Mouse (Mus musculus) heart, embryonic 11.5 days (tissue): ENCODE results near the gene Tex35. TPM values are rescaled to one million over a fixed set of nuclear protein-coding genes. Genes with fewer than 3 reads are reported as not detected.

Source experiments
- ATAC-seq: fragments of 200-750 bp; cut with Nextera tagmentation; replicated peaks from 2 replicates; pipeline ENCODE4 v1.8.0; 2017; ENCODE audit warnings: moderate library complexity; ENCODE audit not compliant: insufficient number of reproducible peaks, low FRiP score, low TSS enrichment
- H3K27ac ChIP-seq: fragments of 300-500 bp; sonication (generic); 2 replicates; pipeline ENCODE4 v1.5.1; 2014; ENCODE audit warnings: mild to moderate bottlenecking, low read depth, low read length
- H3K27me3 ChIP-seq: fragments of 300-500 bp; sonication (generic); 2 replicates; pipeline ENCODE4 v1.6.1; 2014; ENCODE audit warnings: mild to moderate bottlenecking, low read length, mixed read lengths; ENCODE audit not compliant: control insufficient read depth, insufficient read depth
- H3K36me3 ChIP-seq: fragments of 300-500 bp; sonication (generic); 2 replicates; pipeline ENCODE4 v1.6.1; 2014; ENCODE audit warnings: mild to moderate bottlenecking, low read length, moderate library complexity, mixed read lengths; ENCODE audit not compliant: control insufficient read depth, insufficient read depth
- H3K4me1 ChIP-seq: fragments of 300-500 bp; sonication (generic); 2 replicates; pipeline ENCODE4 v1.6.1; 2014; ENCODE audit warnings: low read length; ENCODE audit not compliant: control insufficient read depth, insufficient read depth
- H3K4me2 ChIP-seq: fragments of 300-500 bp; sonication (generic); 2 replicates; pipeline ENCODE4 v1.6.1; 2014; ENCODE audit warnings: mild to moderate bottlenecking, moderate library complexity
- H3K4me3 ChIP-seq: fragments of 300-500 bp; sonication (generic); 2 replicates; pipeline ENCODE4 v1.5.1; 2014; ENCODE audit warnings: low read depth, low read length
- H3K9ac ChIP-seq: fragments of 300-500 bp; sonication (generic); 2 replicates; pipeline ENCODE4 v1.6.1; 2014; ENCODE audit warnings: mild to moderate bottlenecking, low read depth, low read length, moderate library complexity
- H3K9me3 ChIP-seq: fragments of 300-500 bp; sonication (generic); replicated peaks from 2 replicates; pipeline ENCODE4 v1.6.1; 2016; ENCODE audit warnings: low read length; ENCODE audit not compliant: control insufficient read depth
- WGBS: fragments of 180-500 bp; shearing (Covaris S2); extraction: QIAGEN DNeasy Blood & Tissue Kit; methylation state at CpG from one replicate; pipeline ENCODE4 v1.1.7; 2014; ENCODE audit not compliant: insufficient replicate concordance; 5-methylcytosine and 5-hydroxymethylcytosine counted together
- polyA plus RNA-seq: library from polyadenylated mRNA; unstranded; fragments of >200 nt; fragmentation: Nextera tagmentation; extraction: Ambion mirVana; gene quantifications from 2 replicates; pipeline ENCODE4 v1.2.1, GENCODE M21; 2014

The Tex35 gene
- polyA plus RNA-seq, 1 experiment from 2014 or later = not detected

DNA sequence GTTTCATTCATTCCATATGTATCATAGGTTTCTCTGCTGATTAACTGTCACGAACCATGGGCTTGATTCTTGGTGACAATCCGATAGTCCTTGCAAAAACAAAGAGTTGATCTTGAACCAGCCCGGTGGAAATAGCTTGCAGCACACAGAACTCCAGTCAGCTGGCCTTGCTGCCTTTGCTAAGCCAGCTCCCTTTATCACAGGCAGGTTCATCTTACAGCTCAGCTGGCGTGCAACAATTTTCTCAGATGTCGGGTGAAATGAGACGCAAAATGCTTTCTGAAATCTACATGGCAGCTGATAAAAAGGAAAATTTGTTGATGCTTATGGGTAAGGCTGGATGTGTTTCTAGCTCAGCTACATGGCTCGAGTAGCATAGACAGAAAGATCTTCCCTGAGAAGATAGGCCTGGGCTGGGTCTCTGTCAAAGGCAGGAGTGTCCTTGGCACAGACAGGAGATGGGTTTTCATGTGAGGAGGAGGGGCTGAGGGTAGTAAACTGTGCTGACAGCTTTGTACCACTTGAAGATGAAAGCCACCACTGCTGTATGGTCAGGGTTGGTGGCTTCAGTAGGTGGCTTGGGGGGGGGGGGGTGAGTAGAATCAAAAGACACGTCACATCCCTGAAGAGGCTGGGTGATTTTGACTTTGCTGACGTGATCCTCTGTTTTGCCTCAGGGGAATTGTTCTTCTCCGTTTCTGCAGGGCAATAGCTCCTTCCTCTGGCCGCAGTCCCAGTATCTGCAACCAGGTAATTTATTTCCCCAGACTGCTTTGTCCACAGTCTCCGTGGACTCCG is 45.0 kb downstream of the Tex35 start:
- 50% methylated on average over 13 of the region's 13 CpGs for WGBS
- ATAC-seq = no peak
- H3K4me2 ChIP-seq = no peak overlapping the region

DNA sequence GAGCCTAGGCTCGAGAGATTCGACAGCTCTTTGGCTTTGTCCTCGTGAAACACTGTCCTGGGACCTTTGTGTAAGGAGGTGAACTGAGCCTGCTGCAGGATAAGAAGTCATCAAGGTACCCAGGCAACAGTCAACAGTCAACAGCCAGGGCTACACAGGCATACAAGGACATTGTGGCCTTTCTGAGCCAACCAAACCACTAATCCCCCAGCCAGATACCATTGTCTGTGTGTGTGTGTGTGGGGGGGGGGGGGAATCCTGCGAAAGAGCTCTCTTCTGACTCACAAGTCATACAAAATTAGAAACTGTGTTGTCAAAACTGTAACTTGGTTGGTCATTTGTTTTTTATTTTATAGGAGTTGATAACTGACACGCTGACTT is 46.0 kb downstream of the Tex35 start:
- no peak for ATAC-seq
- Histone ChIP-seq H3K27me3 (no peaks in the 10 kb centered on the region), H3K9me3 (no peaks in the 10 kb centered on the region), H3K4me2 (no peak overlapping the region), H3K9ac (no peak overlapping the region), H3K36me3 (no peaks in the 10 kb centered on the region), H3K27ac (no peak overlapping the region), H3K4me3 (no peak overlapping the region), H3K4me1 (peaks cover 6% of the 10 kb centered on the region; the same call in 1 of the 2 replicates)
- WGBS = 60% methylated on average over 5 of the region's 5 CpGs

More for the DNA sequence above, 45.0 kb downstream of the Tex35 start:
- no peaks in the 10 kb centered on the region for H3K27me3 ChIP-seq
- H3K9ac ChIP-seq = no peak overlapping the region
- H3K4me1 ChIP-seq = peaks cover 6% of the 10 kb centered on the region; the same call in 1 of the 2 replicates
- no peak overlapping the region for H3K4me3 ChIP-seq
- no peaks in the 10 kb centered on the region for H3K9me3 ChIP-seq
- H3K27ac ChIP-seq = peak overlapping the region; percentile 24; the same call in 1 of the 2 replicates
- no peaks in the 10 kb centered on the region for H3K36me3 ChIP-seq

DNA sequence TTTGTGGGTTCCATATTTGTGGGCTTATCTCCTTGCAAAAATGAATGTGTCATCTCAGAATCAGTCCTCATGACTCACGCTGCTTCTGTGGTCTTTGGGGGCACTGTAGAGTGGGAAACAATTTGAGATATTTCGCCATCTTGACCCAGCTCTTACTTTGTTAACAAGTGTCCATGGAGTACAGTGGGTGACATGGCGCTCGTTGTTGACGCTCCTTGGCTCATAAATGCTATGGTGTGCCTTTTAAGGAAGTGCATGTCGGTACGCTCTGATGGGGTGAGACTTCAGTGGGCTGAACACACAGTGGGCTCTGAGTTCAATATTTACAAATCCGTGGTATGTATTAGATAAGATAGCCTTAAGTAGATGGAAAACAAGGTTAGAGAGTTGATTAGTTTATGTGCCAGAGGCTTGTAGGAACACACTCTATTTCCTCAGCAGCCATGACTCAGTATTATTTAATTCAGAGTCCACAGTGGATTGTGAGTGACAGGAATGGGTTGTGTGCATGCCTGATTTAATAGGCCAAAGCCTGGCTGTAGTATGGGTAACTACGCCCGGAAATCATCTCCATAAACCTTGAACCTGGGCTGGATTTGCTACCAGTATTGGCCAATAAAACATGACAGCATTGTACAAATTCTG is 46.6 kb downstream of the Tex35 start:
- no peak for ATAC-seq
- no peaks in the 10 kb centered on the region for H3K27me3 ChIP-seq
- H3K27ac ChIP-seq = no peak overlapping the region
- 85% methylated on average over 10 of the region's 10 CpGs for WGBS
- H3K4me2 ChIP-seq = no peak overlapping the region
- no peaks in the 10 kb centered on the region for H3K9me3 ChIP-seq
- H3K36me3 ChIP-seq = no peaks in the 10 kb centered on the region
- H3K4me1 ChIP-seq = peaks cover 6% of the 10 kb centered on the region; the same call in 1 of the 2 replicates
- H3K9ac ChIP-seq = no peak overlapping the region
- H3K4me3 ChIP-seq = no peak overlapping the region

DNA sequence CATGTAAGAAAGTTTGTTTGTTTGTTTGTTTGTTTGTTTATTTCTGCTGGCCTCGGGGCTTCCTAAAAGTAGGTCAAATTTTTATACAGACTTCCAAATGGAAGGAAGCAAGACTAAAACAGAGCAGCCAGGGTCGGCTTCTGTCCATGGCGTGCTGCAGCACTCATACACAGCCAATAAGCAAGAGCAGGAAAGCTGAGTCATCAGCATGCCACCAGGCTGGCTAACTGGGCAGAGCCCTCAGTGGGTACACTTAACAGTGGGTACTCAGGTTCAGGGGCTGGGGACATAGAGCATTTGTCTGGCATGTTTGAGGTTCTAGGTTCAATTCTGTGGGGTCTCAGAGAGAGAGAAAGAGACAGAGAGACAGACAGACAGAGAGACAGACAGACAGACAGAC is 47.3 kb downstream of the Tex35 start:
- no peaks in the 10 kb centered on the region for H3K27me3 ChIP-seq
- H3K4me1 ChIP-seq = peaks cover 6% of the 10 kb centered on the region; the same call in 1 of the 2 replicates
- H3K9me3 ChIP-seq = no peaks in the 10 kb centered on the region
- ATAC-seq = no peak
- H3K9ac ChIP-seq = no peak overlapping the region
- 73% methylated on average over 3 of the region's 3 CpGs for WGBS
- H3K4me3 ChIP-seq = no peak overlapping the region
- no peak overlapping the region for H3K27ac ChIP-seq
- H3K36me3 ChIP-seq = no peaks in the 10 kb centered on the region
- no peak overlapping the region for H3K4me2 ChIP-seq

DNA sequence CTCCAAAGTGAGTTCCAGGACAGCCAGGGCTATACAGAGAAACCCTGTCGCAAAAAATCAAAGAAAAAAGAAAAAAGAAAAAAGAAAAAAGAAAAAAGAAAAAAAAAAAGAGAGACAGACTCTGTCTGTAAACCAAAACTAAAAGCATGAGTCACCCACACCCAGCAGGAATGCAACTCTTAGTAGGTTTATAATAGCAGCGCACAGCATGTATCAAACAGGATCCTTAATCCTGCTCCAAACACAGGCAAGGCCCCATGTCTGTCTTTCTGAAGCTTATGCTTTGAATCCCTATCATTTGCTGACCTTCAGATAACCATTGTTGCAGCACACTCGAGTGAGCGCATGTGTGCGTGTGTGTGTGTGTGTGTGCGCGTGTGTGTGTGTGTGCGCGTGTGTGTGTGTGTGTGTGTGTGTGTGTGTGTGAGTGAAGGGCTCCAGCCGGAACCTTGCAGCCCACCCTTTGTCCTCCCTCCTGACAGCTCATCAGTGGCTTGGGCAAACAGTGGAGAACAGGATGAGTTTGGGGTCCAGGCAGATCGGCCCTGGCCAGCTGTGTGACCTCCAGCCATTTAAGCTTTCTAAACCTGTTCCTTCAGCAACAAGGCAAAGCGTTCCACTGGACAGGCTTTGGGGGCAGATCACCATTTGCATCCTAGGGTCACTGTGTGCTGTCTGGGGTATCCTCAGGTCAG is 47.9 kb downstream of the Tex35 start:
- Histone ChIP-seq H3K4me1 (peaks cover 10% of the 10 kb centered on the region), H3K9me3 (no peaks in the 10 kb centered on the region), H3K4me2 (no peak overlapping the region), H3K4me3 (no peak overlapping the region), H3K9ac (no peak overlapping the region), H3K36me3 (no peaks in the 10 kb centered on the region), H3K27me3 (no peaks in the 10 kb centered on the region), H3K27ac (no peak overlapping the region)
- WGBS = 73% methylated on average over 12 of the region's 12 CpGs
- ATAC-seq = no peak

DNA sequence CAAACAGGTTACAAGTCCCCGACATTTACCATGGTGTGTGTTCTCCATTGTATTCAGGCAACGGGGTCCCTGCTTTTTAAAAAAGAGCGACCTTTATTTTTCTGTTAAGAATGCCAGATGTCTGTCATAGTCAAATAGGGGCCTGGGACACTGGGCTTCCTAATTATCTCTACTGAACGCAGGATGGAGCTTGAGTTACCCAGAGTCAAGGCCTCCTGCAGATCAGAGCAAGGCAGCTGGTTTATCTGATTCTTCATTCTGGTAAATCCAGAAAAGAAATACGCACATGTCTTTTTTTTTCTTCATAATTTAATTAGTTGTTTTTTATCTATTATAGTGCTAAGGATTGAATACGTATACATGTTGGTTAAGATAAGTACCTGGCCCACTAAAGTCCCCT is 52.6 kb downstream of the Tex35 start:
- no peak for ATAC-seq
- Histone ChIP-seq H3K4me3 (no peak overlapping the region), H3K27ac (0 out of 2 replicates have a peak overlapping the region, but pooled peaks have one; percentile 57), H3K27me3 (no peaks in the 10 kb centered on the region), H3K9me3 (no peaks in the 10 kb centered on the region), H3K36me3 (no peaks in the 10 kb centered on the region), H3K4me1 (peaks cover 20% of the 10 kb centered on the region), H3K9ac (no peak overlapping the region), H3K4me2 (no peak overlapping the region)
- 61% methylated on average over 6 of the region's 6 CpGs for WGBS

DNA sequence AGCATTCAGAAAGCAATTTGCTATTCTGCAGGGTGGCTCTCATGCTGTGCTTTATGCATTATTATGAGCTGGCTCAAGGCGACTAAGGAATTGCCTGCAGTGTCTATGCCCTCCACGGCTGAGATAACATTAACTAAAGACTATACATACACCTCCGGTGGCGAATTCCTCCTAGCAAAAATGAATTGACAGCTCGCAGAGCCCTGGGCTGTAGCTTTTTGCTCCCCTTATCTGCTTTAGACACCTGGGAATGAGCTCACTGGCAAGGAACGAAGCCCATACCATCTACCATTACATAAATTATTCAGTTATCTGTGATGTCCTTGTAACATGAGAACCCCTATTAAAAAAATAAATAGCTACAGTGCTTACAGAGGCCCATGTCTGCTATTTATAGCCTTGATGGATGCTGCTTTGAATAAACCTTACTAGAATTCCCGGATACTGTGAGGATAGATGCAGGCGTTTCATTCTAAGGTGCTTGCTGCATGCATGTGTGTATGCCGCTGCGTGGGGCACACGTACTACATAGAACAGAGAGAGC is 53.1 kb downstream of the Tex35 start:
- WGBS = 29% methylated on average over 11 of the region's 11 CpGs
- peak overlapping the region; percentile 47 for H3K4me2 ChIP-seq
- H3K4me3 ChIP-seq = no peak overlapping the region
- H3K27ac ChIP-seq = peak overlapping the region; percentile 57; the same call in 1 of the 2 replicates
- no peaks in the 10 kb centered on the region for H3K36me3 ChIP-seq
- 0 out of 2 replicates have a peak, but pooled peaks have one; percentile 18 for ATAC-seq
- H3K9ac ChIP-seq = no peak overlapping the region
- peaks cover 17% of the 10 kb centered on the region for H3K4me1 ChIP-seq
- no peaks in the 10 kb centered on the region for H3K27me3 ChIP-seq
- no peaks in the 10 kb centered on the region for H3K9me3 ChIP-seq

DNA sequence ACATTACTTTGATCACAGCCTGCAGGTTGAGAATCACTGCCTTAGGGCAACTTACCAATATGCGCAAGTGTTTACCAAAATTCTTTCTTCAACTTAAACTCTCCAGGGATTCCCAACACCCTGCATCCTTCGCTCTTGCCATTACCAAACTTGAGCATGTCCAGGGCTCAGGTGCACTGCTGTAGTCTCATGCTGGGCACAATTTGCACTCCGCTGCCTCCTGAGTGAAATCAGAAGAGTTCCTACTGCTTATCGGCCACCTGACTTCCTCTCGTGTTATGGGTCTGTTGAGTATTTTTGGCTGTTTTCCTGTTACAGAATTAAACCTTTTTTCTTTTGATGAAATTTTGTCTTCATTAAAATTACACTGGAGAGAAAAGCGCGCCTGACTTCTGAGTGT is 53.8 kb downstream of the Tex35 start:
- ATAC-seq = no peak
- Histone ChIP-seq H3K27me3 (no peaks in the 10 kb centered on the region), H3K4me1 (peaks cover 17% of the 10 kb centered on the region), H3K27ac (0 out of 2 replicates have a peak overlapping the region, but pooled peaks have one; percentile 57), H3K4me3 (no peak overlapping the region), H3K4me2 (no peak overlapping the region), H3K9me3 (no peaks in the 10 kb centered on the region), H3K9ac (no peak overlapping the region), H3K36me3 (no peaks in the 10 kb centered on the region)
- WGBS = 64% methylated on average over 7 of the region's 7 CpGs
